Mouse (Mus musculus) forebrain, embryonic 13.5 days (tissue): Measurements from ENCODE around the gene Fgd2. TPM values are rescaled to one million over a fixed set of nuclear protein-coding genes. Genes with fewer than 3 reads are reported as not detected.
"Not testable (repeated sequence)": the region's sequence is repeated elsewhere in the genome, so short reads cannot be mapped to it uniquely, and the experiment has no call there.

ENCODE experiments used
- ATAC-seq: fragments of 200-750 bp; cut with Nextera tagmentation; 2 replicates; pipeline ENCODE4 v1.8.0; 2017
- H3K27ac ChIP-seq: fragments of 300-500 bp; sonication (generic); 2 replicates; pipeline ENCODE4 v1.5.1; 2015; ENCODE audit warnings: inconsistent platforms, mild to moderate bottlenecking, moderate library complexity
- H3K27me3 ChIP-seq: fragments of 300-500 bp; sonication (generic); 2 replicates; pipeline ENCODE4 v1.6.1; 2015; ENCODE audit warnings: mild to moderate bottlenecking, inconsistent platforms
- H3K36me3 ChIP-seq: fragments of 300-500 bp; sonication (generic); 2 replicates; pipeline ENCODE4 v1.6.1; 2015; ENCODE audit warnings: mild to moderate bottlenecking, inconsistent platforms; ENCODE audit not compliant: poor library complexity, severe bottlenecking
- H3K4me1 ChIP-seq: fragments of 300-500 bp; sonication (generic); 2 replicates; pipeline ENCODE4 v1.6.1; 2015; ENCODE audit warnings: inconsistent platforms
- H3K4me2 ChIP-seq: fragments of 300-500 bp; sonication (generic); 2 replicates; pipeline ENCODE4 v1.6.1; 2015; ENCODE audit warnings: inconsistent platforms, mild to moderate bottlenecking, moderate library complexity
- H3K4me3 ChIP-seq: fragments of 300-500 bp; sonication (generic); 2 replicates; pipeline ENCODE4 v1.5.1; 2015; ENCODE audit warnings: mild to moderate bottlenecking, inconsistent platforms
- H3K9ac ChIP-seq: fragments of 300-500 bp; sonication (generic); 2 replicates; pipeline ENCODE4 v1.6.1; 2015; ENCODE audit warnings: mild to moderate bottlenecking, inconsistent platforms
- H3K9me3 ChIP-seq: fragments of 300-500 bp; sonication (generic); replicated peaks from 2 replicates; pipeline ENCODE4 v1.6.1; 2016; ENCODE audit warnings: inconsistent platforms
- WGBS: fragments of 180-500 bp; shearing (Covaris S2); methylation state at CpG from one replicate; pipeline ENCODE4 v1.1.7; 2015; 5-methylcytosine and 5-hydroxymethylcytosine counted together
- polyA plus RNA-seq: library from polyadenylated mRNA; unstranded; fragments of >200 nt; fragmentation: Nextera tagmentation; extraction: Ambion mirVana; gene quantifications from 2 replicates; pipeline ENCODE4 v1.2.1, GENCODE M21; 2015

Gene Fgd2
- polyA plus RNA-seq, 1 experiment from 2014 or later = 2.6 TPM

- Histone ChIP-seq H3K4me1 (peaks cover 5% of the 10 kb centered on the region; the same call in 1 of the 2 replicates), H3K27ac (no peak overlapping the region), H3K9me3 (no peaks in the 10 kb centered on the region), H3K27me3 (no peaks in the 10 kb centered on the region), H3K4me2 (no peak overlapping the region), H3K36me3 (no peaks in the 10 kb centered on the region), H3K9ac (no peak overlapping the region), H3K4me3 (no peak overlapping the region)
- WGBS = 67% methylated on average over 8 of the region's 8 CpGs
- no peak for ATAC-seq
These were observed 17.3 kb downstream of the Fgd2 start for GRCm38 (mm10) chr17:29378056-29378455.

GRCm38 (mm10) chr17:29380241-29380640, 19.5 kb downstream of the Fgd2 start:
- Histone ChIP-seq H3K4me1 (peaks cover 9% of the 10 kb centered on the region; the same call in 1 of the 2 replicates), H3K9ac (no peak overlapping the region), H3K27me3 (no peaks in the 10 kb centered on the region), H3K4me3 (no peak overlapping the region), H3K27ac (no peak overlapping the region), H3K9me3 (no peaks in the 10 kb centered on the region), H3K36me3 (no peaks in the 10 kb centered on the region), H3K4me2 (no peak overlapping the region)
- no peak for ATAC-seq
- 80% methylated on average over 4 of the region's 4 CpGs for WGBS

GRCm38 (mm10) chr17:29381472-29381871, 20.8 kb downstream of the Fgd2 start:
- peak; percentile 50; the same call in 1 of the 2 replicates for ATAC-seq

GRCm38 (mm10) chr17:29382417-29382816, 21.7 kb downstream of the Fgd2 start:
- H3K36me3 ChIP-seq = no peaks in the 10 kb centered on the region
- WGBS = 45% methylated on average over 11 of the region's 11 CpGs
- H3K4me3 ChIP-seq = no peak overlapping the region
- no peak overlapping the region for H3K27ac ChIP-seq
- H3K27me3 ChIP-seq = no peaks in the 10 kb centered on the region
- ATAC-seq = no peak
- H3K4me2 ChIP-seq = no peak overlapping the region
- H3K9me3 ChIP-seq = no peaks in the 10 kb centered on the region
- H3K9ac ChIP-seq = no peak overlapping the region
- peaks cover 9% of the 10 kb centered on the region; the same call in 1 of the 2 replicates for H3K4me1 ChIP-seq

More at GRCm38 (mm10) chr17:29381472-29381871, 20.8 kb downstream of the Fgd2 start:
- Histone ChIP-seq H3K4me3 (no peak overlapping the region), H3K27me3 (no peaks in the 10 kb centered on the region), H3K4me1 (peaks cover 9% of the 10 kb centered on the region; the same call in 1 of the 2 replicates), H3K27ac (no peak overlapping the region), H3K9ac (no peak overlapping the region), H3K9me3 (no peaks in the 10 kb centered on the region), H3K4me2 (no peak overlapping the region), H3K36me3 (no peaks in the 10 kb centered on the region)
- 20% methylated on average over 7 of the region's 7 CpGs for WGBS

GRCm38 (mm10) chr17:29383923-29384322, 23.2 kb downstream of the Fgd2 start:
- no peaks in the 10 kb centered on the region for H3K27me3 ChIP-seq
- H3K4me3 ChIP-seq = no peak overlapping the region
- WGBS = 90% methylated on average over 9 of the region's 9 CpGs
- H3K9me3 ChIP-seq = no peaks in the 10 kb centered on the region
- no peak for ATAC-seq
- H3K4me1 ChIP-seq = peaks cover 9% of the 10 kb centered on the region; the same call in 1 of the 2 replicates
- no peak overlapping the region for H3K4me2 ChIP-seq
- H3K36me3 ChIP-seq = no peaks in the 10 kb centered on the region
- no peak overlapping the region for H3K27ac ChIP-seq
- H3K9ac ChIP-seq = no peak overlapping the region

- ATAC-seq = no peak
- WGBS = 66% methylated on average over 5 of the region's 5 CpGs
- H3K4me3 ChIP-seq = no peak overlapping the region
- H3K36me3 ChIP-seq = no peaks in the 10 kb centered on the region
- H3K4me2 ChIP-seq = no peak overlapping the region
- no peak overlapping the region for H3K27ac ChIP-seq
- H3K27me3 ChIP-seq = no peaks in the 10 kb centered on the region
- no peak overlapping the region for H3K9ac ChIP-seq
- H3K4me1 ChIP-seq = peaks cover 9% of the 10 kb centered on the region; the same call in 1 of the 2 replicates
- H3K9me3 ChIP-seq = no peaks in the 10 kb centered on the region
These were observed 24.2 kb downstream of the Fgd2 start for GRCm38 (mm10) chr17:29384850-29385438.

GRCm38 (mm10) chr17:29385746-29386145, 25.0 kb downstream of the Fgd2 start:
- ATAC-seq = no peak
- Histone ChIP-seq H3K9ac (no peak overlapping the region), H3K4me3 (no peak overlapping the region), H3K27me3 (no peaks in the 10 kb centered on the region), H3K27ac (no peak overlapping the region), H3K4me2 (no peak overlapping the region), H3K9me3 (no peaks in the 10 kb centered on the region), H3K4me1 (peaks cover 9% of the 10 kb centered on the region; the same call in 1 of the 2 replicates), H3K36me3 (no peaks in the 10 kb centered on the region)
- 36% methylated on average over 6 of the region's 6 CpGs for WGBS

GRCm38 (mm10) chr17:29388978-29389377, 28.3 kb downstream of the Fgd2 start:
- 83% methylated on average over 11 of the region's 11 CpGs for WGBS
- no peak for ATAC-seq

GRCm38 (mm10) chr17:29391280-29391679, 30.6 kb downstream of the Fgd2 start:
- Histone ChIP-seq H3K9me3 (no peaks in the 10 kb centered on the region), H3K9ac (no peak overlapping the region), H3K36me3 (no peaks in the 10 kb centered on the region), H3K4me3 (no peak overlapping the region), H3K27me3 (no peaks in the 10 kb centered on the region), H3K27ac (no peak overlapping the region), H3K4me1 (no peaks in the 10 kb centered on the region), H3K4me2 (no peak overlapping the region)
- WGBS = 91% methylated on average over 8 of the region's 8 CpGs
- no peak for ATAC-seq

More at GRCm38 (mm10) chr17:29388978-29389377, 28.3 kb downstream of the Fgd2 start:
- Histone ChIP-seq H3K36me3 (no peaks in the 10 kb centered on the region), H3K9ac (no peak overlapping the region), H3K4me3 (no peak overlapping the region), H3K27me3 (no peaks in the 10 kb centered on the region), H3K27ac (no peak overlapping the region), H3K4me1 (peaks cover 4% of the 10 kb centered on the region; the same call in 1 of the 2 replicates), H3K4me2 (no peak overlapping the region), H3K9me3 (no peaks in the 10 kb centered on the region)

GRCm38 (mm10) chr17:29393335-29394089, 32.8 kb downstream of the Fgd2 start:
- Histone ChIP-seq H3K4me1 (peaks cover 16% of the 10 kb centered on the region), H3K27ac (no peak overlapping the region), H3K9me3 (no peaks in the 10 kb centered on the region), H3K9ac (no peak overlapping the region), H3K4me2 (no peak overlapping the region), H3K36me3 (no peaks in the 10 kb centered on the region), H3K27me3 (no peaks in the 10 kb centered on the region), H3K4me3 (no peak overlapping the region)
- ATAC-seq = no peak
- WGBS = 68% methylated on average over 14 of the region's 14 CpGs

- 79% methylated on average over 9 of the region's 9 CpGs for WGBS
- no peak overlapping the region for H3K9ac ChIP-seq
- no peak overlapping the region for H3K4me2 ChIP-seq
- no peak for ATAC-seq
- no peaks in the 10 kb centered on the region for H3K36me3 ChIP-seq
- H3K4me1 ChIP-seq = peaks cover 22% of the 10 kb centered on the region
- no peaks in the 10 kb centered on the region for H3K9me3 ChIP-seq
- 0 out of 2 replicates have a peak, but pooled peaks cover 5% of the 10 kb centered on the region for H3K27me3 ChIP-seq
- H3K4me3 ChIP-seq = no peak overlapping the region
- no peak overlapping the region for H3K27ac ChIP-seq
These were observed 33.5 kb downstream of the Fgd2 start for GRCm38 (mm10) chr17:29394106-29394760.

GRCm38 (mm10) chr17:29394761-29395160, 34.0 kb downstream of the Fgd2 start:
- not testable (repeated sequence) for H3K9ac ChIP-seq, H3K27ac ChIP-seq, H3K9me3 ChIP-seq, H3K4me3 ChIP-seq, H3K27me3 ChIP-seq, H3K4me2 ChIP-seq, H3K36me3 ChIP-seq, ATAC-seq
- H3K4me1 ChIP-seq = peaks cover 22% of the 10 kb centered on the region
- WGBS = 74% methylated on average over 2 of the region's 2 CpGs
